Mouse (Mus musculus) testis, adult 2 months (tissue): Measurements from ENCODE around the gene Plekhb2. TPM values are rescaled to one million over a fixed set of nuclear protein-coding genes. Genes with fewer than 3 reads are reported as not detected.

ENCODE experiments used
- H3K27ac ChIP-seq: fragments of 200-500 bp; 2 replicates; pipeline ENCODE4 v1.5.1; 2012; ENCODE audit warnings: low read depth, low read length; ENCODE audit not compliant: control insufficient read depth, insufficient read depth
- H3K27me3 ChIP-seq: fragments of 200-500 bp; 2 replicates; pipeline ENCODE4 v1.6.1; 2012; ENCODE audit warnings: mild to moderate bottlenecking, low read length, moderate library complexity; ENCODE audit not compliant: control insufficient read depth, insufficient read depth
- H3K36me3 ChIP-seq: fragments of 200-500 bp; 2 replicates; pipeline ENCODE4 v1.6.1; 2012; ENCODE audit warnings: mild to moderate bottlenecking, low read length; ENCODE audit not compliant: control insufficient read depth, insufficient read depth
- H3K4me1 ChIP-seq: fragments of 200-500 bp; 2 replicates; pipeline ENCODE4 v1.6.1; 2012; ENCODE audit warnings: low read length; ENCODE audit not compliant: control insufficient read depth, insufficient read depth
- H3K4me3 ChIP-seq: fragments of 200-500 bp; 2 replicates; pipeline ENCODE4 v1.5.1; 2012; ENCODE audit warnings: low read depth, mild to moderate bottlenecking, low read length, moderate library complexity, mixed read lengths; ENCODE audit not compliant: control insufficient read depth
- CTCF ChIP-seq: fragments of 200-500 bp; IDR thresholded peaks from 2 replicates; pipeline ENCODE4 v1.5.1; 2012; ENCODE audit warnings: low read depth, mild to moderate bottlenecking, inconsistent platforms, low read length, moderate library complexity; ENCODE audit not compliant: control insufficient read depth, insufficient read depth, insufficient replicate concordance
- POLR2A ChIP-seq: fragments of 200-500 bp; IDR thresholded peaks from 2 replicates; pipeline ENCODE4 v1.6.1; 2012; ENCODE audit warnings: low read depth, mild to moderate bottlenecking, inconsistent platforms, low read length, moderate library complexity; ENCODE audit not compliant: control insufficient read depth
- polyA plus RNA-seq: library from polyadenylated mRNA; depleted of rRNA; stranded (reverse); fragments of >200 nt; gene quantifications from 2 replicates; pipeline ENCODE4 v1.2.3, GENCODE M21; 2012; rRNA removed

Plekhb2 gene
- polyA plus RNA-seq, 1 experiment: 12.7 TPM

- Histone ChIP-seq H3K4me3 (no peak overlapping the region), H3K27me3 (no peaks in the 10 kb centered on the region), H3K4me1 (peaks cover 2% of the 10 kb centered on the region; the same call in 1 of the 2 replicates), H3K27ac (no peak overlapping the region), H3K36me3 (no peaks in the 10 kb centered on the region)
- no peak for TF ChIP-seq CTCF
- no peak for TF ChIP-seq POLR2A
Measured at GRCm38 (mm10) chr1:34928656-34929055, 78.9 kb downstream of the Plekhb2 start.

Other genes starting within 250 kb of the Plekhb2 start
- gene Fam168b, start 6.9 kb upstream of the Plekhb2 start, polyA plus RNA-seq: 59.1 and 70.5 TPM in 2 replicates